Mouse (Mus musculus) gastrocnemius, postnatal 4 days (tissue): ENCODE results near the gene Abcb8. TPM values are rescaled to one million over a fixed set of nuclear protein-coding genes. Genes with fewer than 3 reads are reported as not detected.

Experiments used
- DNase-seq, 2 experiments: peaks; one replicate each; pipeline ENCODE4 v3.0.0; 2021 to 2022; ENCODE audit warnings: low spot score in 2 of 2, mixed read lengths in 2 of 2
- long read RNA-seq, 2 experiments: library from polyadenylated mRNA; stranded (forward); transcript quantifications; one replicate each; pipeline ENCODE4 v2.0.0; 2021
- total RNA-seq, 2 experiments: library from RNA; stranded (reverse); gene quantifications; 2 replicates each; pipeline ENCODE4 v1.2.3; 2021

Abcb8 gene
- 10 to 100 TPM; 48.0 to 51.9 TPM for total RNA-seq
- long read RNA-seq, experiment 1, transcript Abcb8-201 (16 exons, 2,939 nt) = major isoform, 35 of 54 reads
- long read RNA-seq, experiment 1, partial matches to known transcripts = 8 of 54 reads
- long read RNA-seq, experiment 1, other reads (novel, unspliced or antisense) = 10 of 54 reads
- long read RNA-seq, experiment 2, transcript Abcb8-201 (16 exons, 2,939 nt) = major isoform, 49 of 75 reads
- long read RNA-seq, experiment 2, partial matches to known transcripts = 11 of 75 reads
- long read RNA-seq, experiment 2, other reads (novel, unspliced or antisense) = 15 of 75 reads

- DNase-seq = peak; percentile 61 to 83
Measured at GRCm38 (mm10) chr5:24393392-24393997, at the start of gene Abcb8. TSS of gene Abcb8 (plus strand) at chr5:24393663.

DNA sequence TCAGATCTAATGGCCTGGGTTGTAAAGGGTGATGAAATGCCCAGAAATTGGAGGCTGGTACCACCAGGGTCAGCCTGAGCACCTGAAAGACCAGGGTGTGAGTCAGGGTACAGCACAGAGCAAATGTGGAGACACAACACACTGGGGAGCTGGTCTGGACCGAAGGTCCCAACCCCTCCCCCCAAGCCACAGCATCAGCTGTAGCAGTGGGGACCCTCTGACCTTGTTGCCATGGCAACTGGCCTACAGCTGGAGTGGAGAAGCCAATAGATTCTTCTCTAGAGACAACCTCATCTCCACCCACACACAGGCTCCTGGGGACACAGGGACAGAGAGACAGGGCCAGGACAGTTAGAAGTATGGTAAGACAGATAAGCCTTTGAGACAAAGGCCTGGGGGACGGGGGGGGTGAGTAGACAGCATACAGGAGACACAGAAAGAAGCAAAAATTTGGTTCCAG, 49.5 kb upstream of the Abcb8 start:
- no peak for DNase-seq

DNA sequence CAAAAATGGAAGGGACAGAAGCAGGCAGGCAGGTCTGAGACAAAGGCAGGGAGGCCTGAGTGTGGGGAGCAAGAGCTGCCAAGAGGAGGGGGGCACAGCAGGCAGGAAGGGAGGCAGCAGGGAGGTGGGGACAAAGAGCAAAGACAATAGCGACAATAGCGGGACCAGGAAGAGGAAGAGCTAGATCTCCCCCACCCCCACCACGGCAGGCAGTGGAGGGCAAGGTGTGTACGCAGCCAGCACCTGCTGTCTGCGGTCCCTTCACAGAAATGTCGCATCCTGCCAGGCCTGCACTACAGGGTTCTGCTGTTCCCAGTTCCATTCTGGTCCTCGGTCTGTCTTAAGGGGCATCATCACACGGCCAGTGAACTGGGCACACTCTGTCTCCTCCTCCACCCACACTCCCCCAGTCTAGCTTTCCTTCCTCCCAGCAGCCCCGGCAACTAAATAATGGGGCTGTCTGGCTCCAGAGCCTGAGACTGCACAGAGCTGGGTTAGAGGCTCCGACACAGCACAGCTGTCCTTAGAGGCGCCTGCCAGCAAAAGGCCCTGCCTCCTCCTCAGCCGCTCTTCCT, 48.9 kb upstream of the Abcb8 start:
- no peak for DNase-seq

DNA sequence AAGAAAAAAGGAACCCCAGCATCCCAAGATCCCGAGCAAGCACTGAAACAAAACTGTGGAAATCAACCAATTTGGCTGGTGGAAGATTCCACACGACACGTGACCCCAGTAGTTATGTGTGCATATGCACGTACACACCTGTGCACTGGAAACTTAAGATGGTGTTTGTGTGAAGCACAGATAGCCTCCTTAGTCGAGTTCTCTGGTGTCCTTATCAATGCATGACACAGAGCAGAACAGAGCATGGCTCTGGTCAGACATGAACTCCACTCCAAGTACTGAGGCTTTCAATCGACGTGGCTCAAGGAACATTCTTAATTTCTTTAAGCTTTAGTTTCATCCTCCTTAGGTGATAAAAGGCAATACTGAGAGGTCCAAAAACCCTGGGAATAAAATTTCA, 47.1 kb upstream of the Abcb8 start:
- DNase-seq = no peak

DNA sequence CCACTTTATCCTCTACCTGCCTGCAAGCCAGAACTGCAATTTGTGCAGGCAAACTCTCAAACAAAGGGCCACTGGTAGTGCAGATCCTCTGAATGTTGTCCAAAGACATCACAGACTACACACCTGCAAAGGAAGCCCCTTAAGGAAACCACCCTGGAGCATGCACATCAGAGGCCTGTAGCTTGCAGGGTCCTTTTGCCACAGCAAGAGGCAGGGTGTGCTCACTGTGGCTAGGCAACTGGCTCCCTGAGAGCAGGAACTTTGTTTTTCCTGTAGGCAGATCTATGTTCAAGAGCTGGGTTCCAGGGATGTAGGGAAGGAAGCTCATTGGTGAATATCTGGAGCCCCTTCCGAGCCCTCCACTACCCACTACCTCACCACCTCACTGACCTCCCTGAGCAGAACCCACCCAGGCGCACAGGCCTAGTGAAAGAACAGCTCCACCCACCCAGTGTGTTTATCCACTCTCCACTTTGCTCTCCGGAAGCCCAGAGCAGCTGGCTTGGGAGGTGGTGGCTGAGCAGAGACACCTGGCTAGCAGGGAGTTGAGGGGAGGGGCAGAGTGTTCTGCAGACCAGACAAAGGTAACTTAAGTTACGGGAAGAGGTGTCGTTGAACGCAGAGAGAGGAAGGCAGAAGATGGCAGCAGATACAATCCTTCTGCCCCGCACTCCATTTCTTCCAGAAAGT, 46.1 kb upstream of the Abcb8 start:
- no peak for DNase-seq

GRCm38 (mm10) chr5:24348128-24348527, 45.3 kb upstream of the Abcb8 start:
- peak in 1 of 2 experiments; percentile 55 for DNase-seq

DNA sequence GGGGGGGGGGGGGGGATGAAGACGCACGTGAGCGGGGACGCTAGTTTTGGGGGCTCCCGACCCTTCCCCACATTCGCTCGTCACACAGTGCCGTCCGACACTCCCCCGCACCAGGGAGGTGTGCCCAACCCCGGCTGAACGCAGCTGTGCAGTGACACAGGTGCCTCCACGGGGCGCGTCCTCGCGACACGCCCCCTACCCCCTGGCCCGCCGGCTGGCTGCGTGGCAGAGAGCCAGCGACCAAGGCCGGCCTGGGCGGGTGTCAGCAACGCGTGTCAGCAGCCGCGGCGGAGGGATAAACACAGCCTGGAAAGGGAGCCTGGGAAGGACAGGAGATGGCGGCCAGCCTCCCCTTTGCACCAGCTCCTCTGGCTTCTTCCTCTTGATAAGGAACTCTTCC, 44.9 kb upstream of the Abcb8 start:
- DNase-seq = peak in 1 of 2 experiments; percentile 37

DNA sequence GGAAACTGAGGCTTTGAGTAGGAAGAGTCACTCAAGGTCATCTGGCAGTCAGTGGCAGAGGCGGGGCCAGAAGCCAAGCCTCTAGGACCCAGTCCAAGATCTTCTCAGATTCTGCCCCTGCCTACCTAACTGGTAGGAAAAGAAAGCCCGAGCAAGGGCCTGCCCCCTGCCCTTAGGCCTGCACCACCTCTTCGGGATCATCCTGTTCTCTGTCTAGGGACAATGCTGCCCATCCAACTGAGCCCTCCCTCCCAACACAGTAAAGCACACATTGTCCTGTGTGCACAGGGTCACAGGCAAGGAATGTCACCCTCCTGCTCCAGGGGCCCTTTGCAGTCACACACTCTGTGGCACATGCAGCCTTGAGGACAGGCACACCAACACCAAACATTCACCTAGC, 43.4 kb upstream of the Abcb8 start:
- DNase-seq = no peak

GRCm38 (mm10) chr5:24350531-24351250, 42.8 kb upstream of the Abcb8 start:
- no peak for DNase-seq

- no peak for DNase-seq
Measured at GRCm38 (mm10) chr5:24351278-24351677, 42.2 kb upstream of the Abcb8 start, which contains the start of gene Kcnh2. TSS of gene Kcnh2 (minus strand) at chr5:24351604.

DNA sequence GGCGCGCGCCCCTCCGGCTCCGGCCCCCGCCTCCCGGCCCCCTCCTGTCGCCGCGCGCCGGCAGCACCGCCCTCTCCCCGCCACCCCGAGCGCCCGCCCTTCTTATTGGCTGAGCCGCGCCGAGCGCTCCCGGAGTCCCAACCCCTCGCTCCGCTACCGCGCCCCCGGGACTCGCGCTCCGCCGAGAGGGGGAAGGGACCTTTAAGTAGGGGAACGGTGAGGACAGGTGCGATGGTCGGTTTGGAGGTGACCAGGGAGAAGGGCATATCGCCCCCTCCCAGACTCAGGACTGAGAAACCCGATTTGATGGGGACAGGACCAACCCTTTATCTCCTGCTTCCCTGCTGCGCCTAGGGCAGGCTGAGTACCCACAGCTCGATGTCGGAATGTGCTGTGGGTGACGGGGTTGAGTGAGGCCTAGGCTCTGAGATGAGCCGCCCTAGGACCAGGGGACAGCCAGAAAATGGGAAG, 41.7 kb upstream of the Abcb8 start:
- peak; percentile 81 to 82 for DNase-seq

GRCm38 (mm10) chr5:24352251-24352859, 41.1 kb upstream of the Abcb8 start:
- DNase-seq = peak in 1 of 2 experiments; percentile 59

DNA sequence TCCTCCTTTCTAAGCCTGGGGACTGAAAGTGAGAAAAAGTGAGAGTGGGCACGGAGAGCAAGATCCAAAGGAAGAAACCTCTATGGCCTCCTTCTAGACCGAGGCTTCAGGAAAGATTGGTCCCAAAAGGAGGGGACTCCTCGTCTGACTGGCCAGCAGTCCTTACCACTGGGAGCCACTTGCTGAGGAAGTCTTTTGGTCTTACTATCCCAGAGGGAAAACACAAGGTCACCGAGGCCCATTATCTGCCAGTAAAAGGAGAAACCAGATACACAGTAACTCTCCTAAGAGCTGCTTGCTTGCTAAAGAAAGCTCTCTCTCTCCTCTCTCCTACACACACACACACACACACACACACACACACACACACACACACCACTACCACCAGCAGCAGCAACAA, 40.1 kb upstream of the Abcb8 start:
- DNase-seq = no peak

GRCm38 (mm10) chr5:24356764-24357163, 36.7 kb upstream of the Abcb8 start:
- DNase-seq = no peak

DNA sequence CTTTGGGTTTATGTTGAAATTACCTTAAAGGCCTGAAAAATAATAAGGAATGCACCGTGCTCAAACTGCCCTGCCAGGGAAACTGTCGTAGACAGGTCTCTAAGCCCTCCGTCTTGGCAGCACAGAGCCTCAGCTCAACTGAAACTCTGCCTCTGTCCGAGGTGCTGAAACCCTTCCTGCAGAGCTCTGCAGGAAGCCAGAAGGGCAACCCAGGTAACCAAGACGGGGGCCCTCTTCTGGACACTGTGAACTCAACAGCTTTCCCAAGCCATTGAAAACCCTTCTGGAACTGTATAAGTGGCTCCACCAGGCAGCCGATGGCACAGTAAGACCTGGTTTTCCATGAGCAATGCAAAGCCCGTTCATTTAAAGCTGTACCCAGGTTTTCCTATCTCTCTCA, 36.0 kb upstream of the Abcb8 start:
- peak in 1 of 2 experiments; percentile 83 for DNase-seq

- DNase-seq = peak; percentile 69 to 72
Measured at GRCm38 (mm10) chr5:24360792-24361454, 32.5 kb upstream of the Abcb8 start.

DNA sequence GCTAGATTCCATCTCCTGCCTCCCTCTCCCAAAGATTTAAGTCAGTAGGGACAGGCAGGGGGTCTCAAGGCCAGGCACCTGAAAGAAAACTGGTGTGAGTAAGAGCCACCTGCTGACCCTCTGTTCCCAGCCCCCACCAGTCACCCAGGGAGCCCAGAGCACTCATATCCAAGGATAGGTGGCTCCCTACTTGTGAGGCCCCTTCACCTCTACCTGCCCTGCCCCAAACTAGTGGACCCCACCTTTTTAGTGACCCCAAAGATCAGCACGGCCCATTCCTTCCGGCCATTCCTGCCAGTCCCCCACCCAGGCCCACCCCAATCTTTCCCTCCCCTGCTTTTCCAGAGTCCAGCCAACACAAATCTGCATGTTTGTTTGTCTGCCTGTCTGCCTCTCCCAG, 30.0 kb upstream of the Abcb8 start:
- DNase-seq = no peak

DNA sequence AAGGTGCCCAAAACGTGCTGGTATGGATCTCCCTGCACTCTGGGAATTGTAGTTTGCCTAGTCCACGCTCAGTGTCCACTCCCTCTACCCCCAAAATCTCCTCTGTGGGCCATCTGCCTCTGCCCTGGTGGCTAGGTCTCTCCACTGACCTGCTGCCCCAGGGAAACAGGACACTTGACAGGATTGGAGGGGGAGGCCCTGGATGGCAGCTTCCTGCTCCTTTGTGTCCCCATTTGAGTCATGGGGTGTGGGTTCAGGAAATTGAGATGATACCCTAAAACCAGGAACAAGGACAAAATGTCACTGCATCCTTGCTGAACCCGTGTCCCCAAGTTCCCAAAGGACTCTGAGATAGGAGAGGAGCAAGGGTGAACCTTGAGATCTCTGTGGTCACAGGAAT, 29.4 kb upstream of the Abcb8 start:
- no peak for DNase-seq

DNA sequence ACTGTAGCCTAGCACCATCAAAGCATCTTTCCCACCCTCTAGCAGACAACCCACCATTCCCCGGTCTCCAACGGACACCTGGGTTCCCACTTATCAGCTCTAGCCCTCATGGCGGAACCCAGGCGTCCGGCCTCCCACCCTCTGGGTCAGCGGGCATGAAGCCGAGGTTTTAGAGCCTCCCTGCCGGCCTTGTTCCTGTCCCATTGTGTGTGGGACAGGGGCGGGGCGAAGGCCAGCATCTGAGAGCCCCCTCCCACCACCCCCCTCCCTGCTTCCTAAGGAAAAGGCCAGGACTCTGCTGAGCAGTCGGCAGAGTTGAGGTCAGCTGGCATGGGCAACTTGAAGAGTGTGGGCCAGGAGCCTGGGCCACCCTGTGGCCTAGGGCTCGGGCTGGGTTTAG, 29.0 kb upstream of the Abcb8 start, which contains the start of gene Nos3:
Gene Nos3, plus strand, starts transcription at position 303 of the 400 bp plus-strand sequence.
- DNase-seq = no peak

DNA sequence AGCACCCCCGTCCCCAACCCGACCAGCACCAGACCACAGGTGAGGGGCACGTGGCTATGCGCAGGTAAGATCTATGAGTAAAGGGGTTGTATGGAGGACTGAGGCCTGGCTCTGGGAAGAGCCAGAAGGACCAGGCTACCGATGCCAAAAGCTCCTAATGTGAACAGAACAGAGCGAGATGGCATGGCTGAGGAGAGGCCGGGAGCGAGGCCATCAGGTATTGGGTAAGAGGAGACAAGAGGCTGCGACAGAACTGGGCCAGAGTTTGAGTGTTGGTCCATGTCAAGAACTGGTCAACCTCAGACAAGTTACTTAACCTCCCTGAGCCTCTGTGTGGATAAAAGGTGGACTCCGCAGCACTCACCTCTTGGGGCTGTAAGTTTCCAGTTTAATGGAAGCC, 28.5 kb upstream of the Abcb8 start:
- DNase-seq = no peak
